Mouse (Mus musculus) embryonic facial prominence, embryonic 13.5 days (tissue): Measurements from ENCODE around the gene Wdr24. TPM values are rescaled to one million over a fixed set of nuclear protein-coding genes. Genes with fewer than 3 reads are reported as not detected.
A peak's percentile ranks its signal among the peaks of the same experiment; 100 is the strongest.
"Not testable (repeated sequence)": the region's sequence is repeated elsewhere in the genome, so short reads cannot be mapped to it uniquely, and the experiment has no call there.

Experiments used
- ATAC-seq: fragments of 200-750 bp; cut with Nextera tagmentation; 2 replicates; pipeline ENCODE4 v1.8.0; 2017; ENCODE audit warnings: low read depth; ENCODE audit not compliant: insufficient number of reproducible peaks, insufficient read depth, low FRiP score, low TSS enrichment
- H3K27ac ChIP-seq: fragments of 300-500 bp; sonication (generic); 2 replicates; pipeline ENCODE4 v1.5.1; 2015; ENCODE audit warnings: moderate library complexity, mild to moderate bottlenecking, inconsistent platforms
- H3K27me3 ChIP-seq: fragments of 300-500 bp; sonication (generic); 2 replicates; pipeline ENCODE4 v1.6.1; 2015; ENCODE audit warnings: mild to moderate bottlenecking, inconsistent platforms
- H3K36me3 ChIP-seq: fragments of 300-500 bp; sonication (generic); 2 replicates; pipeline ENCODE4 v1.6.1; 2015; ENCODE audit warnings: mild to moderate bottlenecking, inconsistent platforms
- H3K4me1 ChIP-seq: fragments of 300-500 bp; sonication (generic); 2 replicates; pipeline ENCODE4 v1.6.1; 2015; ENCODE audit warnings: inconsistent platforms
- H3K4me2 ChIP-seq: fragments of 300-500 bp; sonication (generic); 2 replicates; pipeline ENCODE4 v1.6.1; 2015; ENCODE audit warnings: moderate library complexity, mild to moderate bottlenecking, inconsistent platforms
- H3K4me3 ChIP-seq: fragments of 300-500 bp; sonication (generic); 2 replicates; pipeline ENCODE4 v1.5.1; 2015; ENCODE audit warnings: mild to moderate bottlenecking, inconsistent platforms
- H3K9ac ChIP-seq: fragments of 300-500 bp; sonication (generic); 2 replicates; pipeline ENCODE4 v1.6.1; 2015; ENCODE audit warnings: mild to moderate bottlenecking, inconsistent platforms
- H3K9me3 ChIP-seq: fragments of 300-500 bp; sonication (generic); 2 replicates; pipeline ENCODE4 v1.6.1; 2016; ENCODE audit warnings: inconsistent platforms
- WGBS: fragments of 180-500 bp; shearing (Covaris S2); methylation state at CpG from one replicate; pipeline ENCODE4 v1.1.7; 2015; ENCODE audit warnings: mixed read lengths; 5-methylcytosine and 5-hydroxymethylcytosine counted together
- polyA plus RNA-seq: library from polyadenylated mRNA; unstranded; fragments of >200 nt; fragmentation: Nextera tagmentation; extraction: Ambion mirVana; gene quantifications from 2 replicates; pipeline ENCODE4 v1.2.1, GENCODE M21; 2015

Gene Wdr24
- polyA plus RNA-seq, 1 experiment from 2014 or later, result 30.0 TPM

- Histone ChIP-seq H3K9me3 (no peaks in the 10 kb centered on the region), H3K4me2 (peak overlapping the region; percentile 87), H3K9ac (peak overlapping the region; percentile 82), H3K27me3 (no peaks in the 10 kb centered on the region), H3K27ac (peak overlapping the region; percentile 94), H3K4me3 (peak overlapping the region; percentile 75), H3K36me3 (peaks cover 23% of the 10 kb centered on the region), H3K4me1 (peaks cover 45% of the 10 kb centered on the region)
- peak; percentile 23; the same call in 1 of the 2 replicates for ATAC-seq
- under 1% methylated on average over 45 of the region's 45 CpGs for WGBS
These were observed 31.4 kb upstream of the Wdr24 start for GRCm38 (mm10) chr17:25791843-25792527.

- Histone ChIP-seq H3K4me1 (peaks cover 51% of the 10 kb centered on the region), H3K36me3 (peaks cover 20% of the 10 kb centered on the region), H3K9me3 (no peaks in the 10 kb centered on the region), H3K27me3 (no peaks in the 10 kb centered on the region), H3K4me2 (peak within 1 kb of the TSS; percentile 87), H3K9ac (peak within 1 kb of the TSS; percentile 82), H3K4me3 (peak within 1 kb of the TSS; percentile 75), H3K27ac (peak within 1 kb of the TSS; percentile 94)
- WGBS, result under 1% methylated on average over 14 of the region's 14 CpGs
- ATAC-seq, result peak; percentile 49; the same call in 1 of the 2 replicates
These were observed 30.8 kb upstream of the Wdr24 start, which contains the start of gene Fam173a for GRCm38 (mm10) chr17:25792615-25793014. Gene Fam173a, minus strand, starts transcription at chr17:25792901.

DNA sequence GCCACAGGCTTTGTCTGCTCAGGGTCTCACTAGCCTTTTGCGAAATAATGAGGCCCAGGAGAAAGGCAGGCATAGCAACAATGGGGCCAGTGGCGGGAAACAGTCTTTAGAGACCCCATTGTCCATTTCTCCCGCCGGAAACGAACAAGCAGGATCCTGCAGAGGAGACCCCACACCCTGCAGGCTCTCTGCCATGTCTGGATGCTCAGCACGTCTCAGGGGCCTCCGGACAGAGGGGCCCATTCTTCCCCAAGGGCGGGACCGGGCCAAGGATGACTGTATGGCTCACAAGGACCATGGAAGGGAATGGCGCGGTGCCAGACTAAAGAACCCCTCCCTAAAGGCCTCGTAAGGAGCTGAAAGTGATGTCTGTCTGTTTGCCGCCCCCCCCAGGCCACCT is 29.2 kb upstream of the Wdr24 start:
- no peak overlapping the region for H3K4me2 ChIP-seq
- H3K36me3 ChIP-seq, result peaks cover 7% of the 10 kb centered on the region
- H3K27ac ChIP-seq, result no peak overlapping the region
- peaks cover 53% of the 10 kb centered on the region for H3K4me1 ChIP-seq
- H3K4me3 ChIP-seq, result no peak overlapping the region
- no peak for ATAC-seq
- WGBS, result 58% methylated on average over 13 of the region's 13 CpGs
- 0 out of 2 replicates have a peak overlapping the region, but pooled peaks have one; percentile 21 for H3K9ac ChIP-seq
- H3K27me3 ChIP-seq, result no peaks in the 10 kb centered on the region
- H3K9me3 ChIP-seq, result no peaks in the 10 kb centered on the region

DNA sequence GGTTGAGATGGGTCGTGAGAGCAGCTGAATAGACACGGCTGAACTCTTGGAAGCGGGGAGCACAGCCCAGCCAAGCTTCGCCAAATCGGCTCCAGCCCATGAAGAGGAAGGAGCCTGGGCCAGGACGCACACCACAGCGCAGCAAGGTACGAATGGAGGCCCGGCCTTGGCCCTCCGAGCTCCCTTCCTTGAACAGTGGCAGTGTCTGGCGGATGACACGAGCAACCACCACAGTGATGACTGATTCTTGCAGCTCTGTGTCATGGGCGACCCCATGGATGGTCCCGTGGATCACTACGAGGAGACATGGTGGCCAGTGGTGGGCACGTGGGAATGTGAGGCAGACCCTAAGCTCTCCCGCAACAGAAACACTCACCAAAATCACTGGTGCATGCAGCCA is 28.4 kb upstream of the Wdr24 start:
- Histone ChIP-seq H3K4me1 (peaks cover 53% of the 10 kb centered on the region), H3K4me2 (peak overlapping the region; percentile 98), H3K4me3 (peak overlapping the region; percentile 64; the same call in 1 of the 2 replicates), H3K9ac (0 out of 2 replicates have a peak overlapping the region, but pooled peaks have one; percentile 76), H3K9me3 (no peaks in the 10 kb centered on the region), H3K27me3 (no peaks in the 10 kb centered on the region), H3K36me3 (no peaks in the 10 kb centered on the region), H3K27ac (no peak overlapping the region)
- 71% methylated on average over 17 of the region's 17 CpGs for WGBS
- no peak for ATAC-seq

DNA sequence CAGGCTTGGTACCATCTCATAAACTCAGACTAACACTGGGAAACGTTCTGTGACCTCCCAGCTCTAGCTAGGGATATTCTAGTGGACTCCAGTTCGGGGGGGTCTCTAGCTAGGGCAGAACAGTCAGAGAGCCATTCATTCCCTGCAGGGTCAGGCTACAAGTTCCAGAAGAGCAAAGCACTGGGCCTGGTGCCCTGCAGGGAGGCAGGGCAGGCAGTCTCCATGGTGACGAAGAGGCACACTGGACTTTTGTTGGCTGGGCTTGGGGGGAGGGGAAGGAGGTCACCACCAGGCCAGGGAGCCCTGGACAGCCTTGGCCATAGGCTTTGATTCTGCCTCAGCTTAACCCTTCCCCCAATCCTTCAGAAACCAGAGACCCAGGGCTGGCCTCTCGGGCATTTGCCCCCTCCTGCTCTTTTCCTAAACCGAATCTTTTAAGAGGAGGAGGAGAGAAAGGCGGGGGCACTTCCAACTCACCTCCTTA is 27.8 kb upstream of the Wdr24 start, which contains the start of gene AC134908.4:
AC134908.4 (minus strand) TSS at position 51 of the 484 bp plus-strand sequence.
- Histone ChIP-seq H3K4me1 (peaks cover 50% of the 10 kb centered on the region), H3K9me3 (no peaks in the 10 kb centered on the region), H3K4me3 (peak within 1 kb of the TSS; percentile 64), H3K36me3 (no peaks in the 10 kb centered on the region), H3K27me3 (no peaks in the 10 kb centered on the region), H3K27ac (0 out of 2 replicates have a peak within 1 kb of the TSS, but pooled peaks have one; percentile 16), H3K4me2 (peak within 1 kb of the TSS; percentile 98), H3K9ac (peak within 1 kb of the TSS; percentile 76)
- 13% methylated on average over 6 of the region's 6 CpGs for WGBS
- no peak for ATAC-seq

- Histone ChIP-seq H3K4me2 (peak overlapping the region; percentile 98), H3K9me3 (no peaks in the 10 kb centered on the region), H3K9ac (peak overlapping the region; percentile 76), H3K27ac (0 out of 2 replicates have a peak overlapping the region, but pooled peaks have one; percentile 16), H3K36me3 (no peaks in the 10 kb centered on the region), H3K4me1 (peaks cover 43% of the 10 kb centered on the region), H3K4me3 (peak overlapping the region; percentile 64), H3K27me3 (0 out of 2 replicates have a peak, but pooled peaks cover 2% of the 10 kb centered on the region)
- under 1% methylated on average over 37 of the region's 37 CpGs for WGBS
- no peak for ATAC-seq
These were observed 27.1 kb upstream of the Wdr24 start for GRCm38 (mm10) chr17:25796211-25796771.

GRCm38 (mm10) chr17:25796951-25797369 is 26.5 kb upstream of the Wdr24 start, which contains the start of gene Metrn:
Gene Metrn, minus strand, starts transcription at chr17:25797136.
- peaks cover 6% of the 10 kb centered on the region for H3K27me3 ChIP-seq
- WGBS, result under 1% methylated on average over 35 of the region's 35 CpGs
- peak; percentile 79 for ATAC-seq
- H3K4me3 ChIP-seq, result peak within 1 kb of the TSS; percentile 64
- no peaks in the 10 kb centered on the region for H3K9me3 ChIP-seq
- peaks cover 40% of the 10 kb centered on the region for H3K4me1 ChIP-seq
- H3K27ac ChIP-seq, result 0 out of 2 replicates have a peak within 1 kb of the TSS, but pooled peaks have one; percentile 16
- H3K4me2 ChIP-seq, result peak within 1 kb of the TSS; percentile 98
- H3K9ac ChIP-seq, result peak within 1 kb of the TSS; percentile 76
- H3K36me3 ChIP-seq, result no peaks in the 10 kb centered on the region

GRCm38 (mm10) chr17:25801029-25801428 is 22.4 kb upstream of the Wdr24 start:
- no peak overlapping the region for H3K4me2 ChIP-seq
- no peak overlapping the region for H3K27ac ChIP-seq
- no peak for ATAC-seq
- peaks cover 27% of the 10 kb centered on the region for H3K27me3 ChIP-seq
- H3K4me1 ChIP-seq, result peaks cover 13% of the 10 kb centered on the region
- no peaks in the 10 kb centered on the region for H3K36me3 ChIP-seq
- H3K4me3 ChIP-seq, result no peak overlapping the region
- H3K9me3 ChIP-seq, result no peaks in the 10 kb centered on the region
- 7% methylated on average over 6 of the region's 6 CpGs for WGBS
- H3K9ac ChIP-seq, result no peak overlapping the region

GRCm38 (mm10) chr17:25802825-25803517 is 20.5 kb upstream of the Wdr24 start:
- no peaks in the 10 kb centered on the region for H3K9me3 ChIP-seq
- peaks cover 30% of the 10 kb centered on the region for H3K27me3 ChIP-seq
- H3K36me3 ChIP-seq, result no peaks in the 10 kb centered on the region
- no peaks in the 10 kb centered on the region for H3K4me1 ChIP-seq
- ATAC-seq, result no peak
- H3K9ac ChIP-seq, result peak overlapping the region; percentile 40; the same call in 1 of the 2 replicates
- WGBS, result 14% methylated on average over 10 of the region's 10 CpGs
- no peak overlapping the region for H3K4me3 ChIP-seq
- no peak overlapping the region for H3K4me2 ChIP-seq
- H3K27ac ChIP-seq, result no peak overlapping the region

- WGBS, result 84% methylated on average over 4 of the region's 4 CpGs
- Histone ChIP-seq H3K9ac (no peak overlapping the region), H3K4me1 (peaks cover 14% of the 10 kb centered on the region), H3K27me3 (peaks cover 58% of the 10 kb centered on the region), H3K27ac (no peak overlapping the region), H3K4me3 (no peak overlapping the region), H3K36me3 (no peaks in the 10 kb centered on the region), H3K4me2 (no peak overlapping the region), H3K9me3 (no peaks in the 10 kb centered on the region)
- no peak for ATAC-seq
These were observed 16.9 kb upstream of the Wdr24 start for GRCm38 (mm10) chr17:25806507-25806906.

- not testable (repeated sequence) for H3K9me3 ChIP-seq, ATAC-seq, H3K4me2 ChIP-seq, H3K27ac ChIP-seq, H3K36me3 ChIP-seq, H3K9ac ChIP-seq, H3K4me3 ChIP-seq
- Histone ChIP-seq H3K27me3 (peaks cover 60% of the 10 kb centered on the region), H3K4me1 (peaks cover 14% of the 10 kb centered on the region)
- WGBS, result 52% methylated on average over 2 of the region's 2 CpGs
These were observed 16.0 kb upstream of the Wdr24 start for GRCm38 (mm10) chr17:25807452-25807851.
